Mouse (Mus musculus): ENCODE results near the gene Mta1. TPM values are rescaled to one million over a fixed set of nuclear protein-coding genes. Genes with fewer than 3 reads are reported as not detected.

Gene Mta1
- 14.7 and 18.9 TPM in 2 replicates for total RNA-seq (2023)

DNA sequence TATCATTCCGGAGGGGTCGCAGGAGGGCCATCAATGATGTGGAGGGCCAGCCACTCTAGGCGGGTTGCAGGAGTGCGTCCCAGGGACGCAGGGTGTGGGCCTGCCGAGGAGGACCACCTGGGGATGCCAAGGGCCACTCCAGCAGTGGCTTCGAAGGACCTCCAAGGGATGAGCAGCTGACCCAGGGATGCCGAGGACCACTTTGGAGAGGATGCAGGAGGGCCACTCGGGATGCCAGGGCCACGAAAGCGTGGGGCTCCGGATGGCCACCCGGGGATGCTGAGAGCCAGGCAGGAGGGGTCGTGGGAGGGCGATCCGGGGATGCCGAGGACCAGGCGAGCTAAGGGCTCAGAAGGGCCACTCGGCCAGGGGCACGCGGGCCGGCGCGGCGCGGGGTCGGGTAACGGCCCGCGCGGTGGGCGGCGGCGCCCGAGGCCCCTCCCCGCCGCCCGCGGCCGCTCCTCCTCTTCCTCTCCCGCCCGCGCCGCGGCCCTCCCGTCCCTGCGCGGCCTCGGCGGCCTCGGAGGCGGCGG, at the start of gene Mta1:
Mta1 (plus strand) TSS at position 530 of the 533 bp plus-strand sequence.

DNA sequence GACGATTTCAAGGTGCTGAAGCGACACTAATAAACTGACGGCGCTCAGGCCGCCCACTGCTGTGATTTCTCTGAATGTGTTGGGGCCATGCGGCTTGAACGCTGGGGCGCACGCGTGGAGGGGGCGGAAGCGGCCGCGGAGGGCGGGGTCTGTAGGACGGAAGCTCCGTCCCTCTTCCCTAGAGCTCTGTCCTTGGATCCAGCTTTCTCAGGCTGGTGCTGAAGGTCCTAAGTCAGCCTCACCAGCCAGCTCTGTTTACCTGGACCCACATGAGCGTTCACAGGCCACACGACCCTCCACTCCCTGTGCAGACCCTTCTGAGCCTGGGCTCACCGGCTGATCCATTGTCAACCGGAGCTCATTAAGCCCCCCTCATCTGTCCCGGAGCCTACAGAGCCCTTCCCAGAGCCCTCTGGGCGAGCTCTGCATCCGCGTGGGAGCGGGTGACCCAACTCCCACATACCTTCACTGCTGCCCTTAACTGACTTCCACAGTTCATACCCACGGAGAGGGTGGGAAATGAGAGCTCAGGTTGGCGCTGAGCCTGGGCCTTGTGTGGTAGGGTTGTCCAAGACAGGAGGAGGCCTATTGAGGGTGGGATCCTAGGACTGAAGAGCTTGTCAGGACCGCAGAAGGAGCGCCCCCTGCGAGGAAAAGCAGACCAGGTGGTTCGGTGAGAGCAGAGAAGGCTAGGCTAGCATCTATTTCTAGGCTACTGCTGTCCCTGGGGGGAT, 23.6 kb upstream of the Mta1 start, which contains the start of gene Tex22:
Tex22 (plus strand) TSS at position 174 of the 734 bp plus-strand sequence.

DNA sequence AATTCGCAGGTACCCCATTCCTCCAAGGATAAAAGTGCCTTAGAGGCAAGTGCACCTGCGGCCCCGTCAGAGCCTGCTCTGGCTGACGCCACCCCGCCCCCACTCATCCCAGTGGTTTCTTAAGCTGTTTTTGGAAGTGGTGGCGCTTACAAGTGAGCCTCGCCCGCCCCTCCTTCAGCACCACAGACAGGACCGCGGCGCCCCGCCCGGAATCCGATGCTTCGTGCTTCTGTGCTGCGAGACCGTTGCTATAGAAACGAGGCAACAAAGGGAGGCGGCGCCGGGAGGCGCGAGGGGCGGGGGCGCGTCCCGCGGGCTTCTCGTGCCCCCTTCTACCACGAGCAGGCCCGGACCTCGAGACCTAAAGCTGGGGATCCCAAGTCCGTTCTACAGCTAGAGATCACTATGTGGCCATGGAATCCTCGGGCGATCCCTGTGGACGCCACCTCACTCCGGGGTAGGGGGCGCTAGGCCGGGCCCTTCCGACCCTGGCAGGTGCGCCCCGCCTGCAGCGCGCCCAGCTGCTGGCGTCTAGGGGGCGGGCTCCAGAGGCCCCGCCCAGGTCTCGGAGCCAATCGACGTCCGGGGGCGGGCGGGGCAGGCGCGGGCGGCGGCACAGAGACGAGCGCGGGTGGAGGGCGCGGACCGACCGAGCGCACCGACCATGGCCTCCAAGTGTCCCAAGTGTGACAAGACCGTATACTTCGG, 42.0 kb downstream of the Mta1 start, which contains the start of gene Crip2:
Crip2 (plus strand) TSS at position 329 of the 708 bp plus-strand sequence.

GRCm38 (mm10) chr12:113146112-113147057, 48.3 kb downstream of the Mta1 start, which contains the start of gene Crip1:
Crip1 (plus strand) TSS chr12:113146316.

GRCm38 (mm10) chr12:113155887-113156539, 57.9 kb downstream of the Mta1 start, which contains the start of gene Tedc1:
Tedc1 (plus strand) TSS chr12:113156421.

GRCm38 (mm10) chr12:113185442-113186291, 87.6 kb downstream of the Mta1 start, which contains the start of gene Tmem121:
Tmem121 (plus strand) TSS chr12:113185930.

Other genes with a start within 250 kb of the Mta1 start
- gene Gpr132, start 230.1 kb upstream of the Mta1 start, total RNA-seq (2023), result 41.6 and 52.2 TPM in 2 replicates
- 0.27 and 0.82 TPM in 2 replicates for gene Jag2, start 168.5 kb upstream of the Mta1 start, total RNA-seq (2023)
- gene Nudt14, start 156.2 kb upstream of the Mta1 start, total RNA-seq (2023), result 6.1 and 7.4 TPM in 2 replicates
- 2.0 and 3.6 TPM in 2 replicates for gene Btbd6, start 121.8 kb upstream of the Mta1 start, total RNA-seq (2023)
- 55.0 and 78.7 TPM in 2 replicates for gene Brf1, start 97.6 kb upstream of the Mta1 start, total RNA-seq (2023)
- gene Pacs2, start 83.8 kb upstream of the Mta1 start, total RNA-seq (2023), result 42.7 and 56.7 TPM in 2 replicates
- gene Tex22, start 23.8 kb upstream of the Mta1 start, total RNA-seq (2023), result 0.36 TPM in 1 of 2 replicates, not detected in the other
- 2.3 and 4.2 TPM in 2 replicates for gene Crip2, start 42.0 kb downstream of the Mta1 start, total RNA-seq (2023)
- 334 and 480 TPM in 2 replicates for gene Crip1, start 48.0 kb downstream of the Mta1 start, total RNA-seq (2023)
- gene Tedc1, start 58.1 kb downstream of the Mta1 start, total RNA-seq (2023), result 10.5 and 12.2 TPM in 2 replicates
- gene Tmem121, start 87.7 kb downstream of the Mta1 start, total RNA-seq (2023), result not detected in 2 replicates

All from neutrophil, adult 65 days (primary cell).